Mouse (Mus musculus) lung, embryonic 15.5 days (tissue): Measurements from ENCODE around the gene Tmem116. TPM values are rescaled to one million over a fixed set of nuclear protein-coding genes. Genes with fewer than 3 reads are reported as not detected.

ENCODE experiments used
- ATAC-seq: fragments of 200-750 bp; cut with Nextera tagmentation; 2 replicates; pipeline ENCODE4 v1.8.0; 2017; ENCODE audit warnings: moderate number of reproducible peaks, borderline replicate concordance; ENCODE audit not compliant: low FRiP score, low TSS enrichment; ENCODE audit errors: extremely low read depth
- H3K27ac ChIP-seq: fragments of 300-500 bp; sonication (generic); 2 replicates; pipeline ENCODE4 v1.5.1; 2015; ENCODE audit warnings: moderate library complexity, mild to moderate bottlenecking, inconsistent platforms
- H3K27me3 ChIP-seq: fragments of 300-500 bp; sonication (generic); 2 replicates; pipeline ENCODE4 v1.6.1; 2015; ENCODE audit warnings: inconsistent platforms
- H3K36me3 ChIP-seq: fragments of 300-500 bp; sonication (generic); 2 replicates; pipeline ENCODE4 v1.6.1; 2015; ENCODE audit warnings: inconsistent platforms
- H3K4me1 ChIP-seq: fragments of 300-500 bp; sonication (generic); 2 replicates; pipeline ENCODE4 v1.6.1; 2015; ENCODE audit warnings: inconsistent platforms
- H3K4me2 ChIP-seq: fragments of 300-500 bp; sonication (generic); 2 replicates; pipeline ENCODE4 v1.6.1; 2015; ENCODE audit warnings: inconsistent platforms, mild to moderate bottlenecking, moderate library complexity
- H3K4me3 ChIP-seq: fragments of 300-500 bp; sonication (generic); 2 replicates; pipeline ENCODE4 v1.5.1; 2015; ENCODE audit warnings: mild to moderate bottlenecking, inconsistent platforms
- H3K9ac ChIP-seq: fragments of 300-500 bp; sonication (generic); 2 replicates; pipeline ENCODE4 v1.6.1; 2015; ENCODE audit warnings: inconsistent platforms
- H3K9me3 ChIP-seq: fragments of 300-500 bp; sonication (generic); 2 replicates; pipeline ENCODE4 v1.6.1; 2016; ENCODE audit warnings: inconsistent platforms
- WGBS: fragments of 180-500 bp; shearing (Covaris S2); methylation state at CpG from one replicate; pipeline ENCODE4 v1.1.7; 2015; 5-methylcytosine and 5-hydroxymethylcytosine counted together
- polyA plus RNA-seq: library from polyadenylated mRNA; unstranded; fragments of >200 nt; fragmentation: Nextera tagmentation; extraction: Ambion mirVana; gene quantifications from 2 replicates; pipeline ENCODE4 v1.2.1, GENCODE M21; 2015

Gene Tmem116
- polyA plus RNA-seq, 1 experiment from 2014 or later = 2.3 TPM

DNA sequence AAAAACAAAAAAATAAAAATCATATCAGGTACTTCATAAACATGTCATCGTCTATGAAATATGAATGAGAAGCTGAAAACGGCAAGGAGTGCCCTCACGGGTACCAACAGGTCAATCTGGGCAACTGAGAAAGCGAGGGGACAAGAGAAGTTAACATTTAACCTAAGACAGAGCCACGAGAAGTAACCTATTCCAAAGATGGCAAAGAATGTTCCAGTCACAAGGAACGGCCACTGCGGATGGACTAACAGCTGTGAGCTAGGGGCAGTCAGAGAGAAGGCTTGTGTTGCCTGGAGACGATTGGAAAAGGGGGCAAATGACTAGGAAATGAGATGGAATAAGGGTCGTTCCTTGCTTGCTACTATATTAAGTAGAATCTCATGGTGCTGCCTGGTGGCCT lies 1.2 kb upstream of the Tmem116 start:
- WGBS = 77% methylated on average over 9 of the region's 9 CpGs
- no peaks in the 10 kb centered on the region for H3K27me3 ChIP-seq
- H3K36me3 ChIP-seq = peaks cover 38% of the 10 kb centered on the region
- no peak overlapping the region for H3K4me3 ChIP-seq
- no peaks in the 10 kb centered on the region for H3K9me3 ChIP-seq
- ATAC-seq = no peak
- H3K4me1 ChIP-seq = peaks cover 28% of the 10 kb centered on the region
- no peak overlapping the region for H3K27ac ChIP-seq
- no peak overlapping the region for H3K9ac ChIP-seq
- 0 out of 2 replicates have a peak overlapping the region, but pooled peaks have one; percentile 74 for H3K4me2 ChIP-seq

DNA sequence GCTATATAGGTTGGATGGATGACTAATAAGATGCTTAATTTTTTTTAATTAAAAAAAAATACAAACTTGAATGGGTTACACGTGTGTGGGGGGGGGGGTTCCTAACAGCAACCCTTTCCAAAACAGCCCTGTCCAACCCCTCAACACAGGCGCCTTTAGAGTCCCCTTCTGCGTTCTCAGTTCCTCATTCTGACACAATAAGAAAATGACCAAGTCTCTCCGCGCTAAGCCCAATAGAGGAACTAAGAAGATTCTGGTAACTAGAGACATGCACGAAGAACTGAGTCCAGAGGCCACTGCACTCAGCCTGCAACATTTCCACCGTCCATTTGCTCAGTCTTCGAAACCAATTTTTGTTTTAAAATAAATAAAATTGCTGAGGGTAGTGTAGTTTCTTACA lies 490 bp upstream of the Tmem116 start:
- Histone ChIP-seq H3K36me3 (peaks cover 30% of the 10 kb centered on the region), H3K27ac (0 out of 2 replicates have a peak overlapping the region, but pooled peaks have one; percentile 95), H3K4me3 (peak overlapping the region; percentile 90), H3K27me3 (no peaks in the 10 kb centered on the region), H3K4me2 (peak overlapping the region; percentile 74), H3K4me1 (peaks cover 28% of the 10 kb centered on the region), H3K9ac (peak overlapping the region; percentile 95), H3K9me3 (no peaks in the 10 kb centered on the region)
- no peak for ATAC-seq
- 21% methylated on average over 8 of the region's 8 CpGs for whole genome bisulfite sequencing

DNA sequence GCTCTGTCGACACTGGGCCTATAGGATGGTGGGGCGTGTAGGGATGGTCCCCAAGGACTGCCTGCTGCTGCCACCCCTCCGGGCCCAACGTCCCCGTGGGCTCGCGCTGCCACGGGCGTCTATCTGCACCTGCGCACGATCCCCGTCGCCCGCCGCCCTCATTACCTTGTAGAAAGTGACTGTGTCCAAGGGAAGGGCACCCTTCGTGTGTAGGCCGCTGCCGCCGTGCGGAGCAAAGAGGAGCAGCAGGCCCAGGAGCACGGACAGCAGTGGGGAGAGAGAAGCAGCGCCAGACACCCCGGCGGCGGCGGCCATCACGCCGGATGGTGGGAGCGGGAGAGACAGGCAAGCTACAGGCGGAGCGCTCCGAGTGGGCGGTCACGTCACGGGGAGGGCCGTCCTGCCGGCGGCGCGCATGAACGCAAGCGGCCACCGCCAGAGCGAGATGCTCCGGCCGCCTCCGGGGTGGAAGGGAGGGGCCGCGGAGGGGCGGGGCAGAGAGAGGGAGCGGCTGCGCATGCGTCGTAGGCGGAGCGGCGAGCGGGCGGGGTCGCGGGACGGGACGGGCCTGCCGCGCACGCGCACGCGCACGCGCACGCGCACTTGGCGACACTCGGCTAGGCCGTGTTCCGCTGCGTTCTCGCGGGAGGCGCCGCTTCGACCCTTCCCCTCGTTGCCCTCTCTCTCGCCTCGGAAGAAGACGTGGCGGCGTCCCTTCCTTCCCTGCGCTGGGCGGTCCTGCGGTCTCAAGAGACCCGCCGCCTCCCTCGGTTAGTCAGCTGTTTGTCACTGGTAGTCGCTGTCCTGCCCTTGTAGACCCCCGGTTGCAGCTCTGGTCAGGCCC lies 555 bp downstream of the Tmem116 start, which contains the start of gene Erp29:
Erp29 (minus strand) TSS at position 481 of the 844 bp plus-strand sequence.
- WGBS = under 1% methylated on average over 61 of the region's 97 CpGs
- H3K27me3 ChIP-seq = no peaks in the 10 kb centered on the region
- peak within 1 kb of the TSS; percentile 74 for H3K4me2 ChIP-seq
- H3K4me3 ChIP-seq = peak within 1 kb of the TSS; percentile 90
- H3K36me3 ChIP-seq = peaks cover 21% of the 10 kb centered on the region
- no peaks in the 10 kb centered on the region for H3K9me3 ChIP-seq
- H3K9ac ChIP-seq = peak within 1 kb of the TSS; percentile 95
- peak; percentile 95 for ATAC-seq
- peak within 1 kb of the TSS; percentile 95 for H3K27ac ChIP-seq
- peaks cover 28% of the 10 kb centered on the region for H3K4me1 ChIP-seq

DNA sequence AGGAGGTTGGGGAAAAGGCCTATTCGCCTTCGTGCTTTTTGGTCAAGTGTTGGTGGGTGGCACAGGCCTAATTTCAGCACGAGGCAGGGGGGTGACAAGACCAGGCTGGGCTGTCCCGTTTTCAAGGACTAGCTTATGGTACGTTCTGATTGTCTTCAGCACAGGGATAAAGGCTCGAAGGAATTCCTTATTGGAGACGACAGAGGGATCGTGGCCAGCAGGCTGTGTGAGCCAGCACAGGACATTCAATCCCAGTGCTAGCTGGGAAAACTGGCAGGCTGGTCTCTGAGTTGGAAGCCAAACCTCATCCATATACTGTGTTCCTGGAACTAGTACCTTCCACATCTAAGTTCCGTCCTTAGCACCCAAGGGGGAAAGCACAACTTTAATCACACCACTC lies 1.2 kb downstream of the Tmem116 start:
- WGBS = 4% methylated on average over 9 of the region's 9 CpGs
- Histone ChIP-seq H3K9me3 (no peaks in the 10 kb centered on the region), H3K4me1 (peaks cover 28% of the 10 kb centered on the region), H3K4me2 (peak overlapping the region; percentile 74), H3K9ac (peak overlapping the region; percentile 95), H3K36me3 (peaks cover 15% of the 10 kb centered on the region), H3K4me3 (peak overlapping the region; percentile 90), H3K27ac (peak overlapping the region; percentile 95), H3K27me3 (no peaks in the 10 kb centered on the region)
- peak; percentile 25; the same call in 1 of the 2 replicates for ATAC-seq

DNA sequence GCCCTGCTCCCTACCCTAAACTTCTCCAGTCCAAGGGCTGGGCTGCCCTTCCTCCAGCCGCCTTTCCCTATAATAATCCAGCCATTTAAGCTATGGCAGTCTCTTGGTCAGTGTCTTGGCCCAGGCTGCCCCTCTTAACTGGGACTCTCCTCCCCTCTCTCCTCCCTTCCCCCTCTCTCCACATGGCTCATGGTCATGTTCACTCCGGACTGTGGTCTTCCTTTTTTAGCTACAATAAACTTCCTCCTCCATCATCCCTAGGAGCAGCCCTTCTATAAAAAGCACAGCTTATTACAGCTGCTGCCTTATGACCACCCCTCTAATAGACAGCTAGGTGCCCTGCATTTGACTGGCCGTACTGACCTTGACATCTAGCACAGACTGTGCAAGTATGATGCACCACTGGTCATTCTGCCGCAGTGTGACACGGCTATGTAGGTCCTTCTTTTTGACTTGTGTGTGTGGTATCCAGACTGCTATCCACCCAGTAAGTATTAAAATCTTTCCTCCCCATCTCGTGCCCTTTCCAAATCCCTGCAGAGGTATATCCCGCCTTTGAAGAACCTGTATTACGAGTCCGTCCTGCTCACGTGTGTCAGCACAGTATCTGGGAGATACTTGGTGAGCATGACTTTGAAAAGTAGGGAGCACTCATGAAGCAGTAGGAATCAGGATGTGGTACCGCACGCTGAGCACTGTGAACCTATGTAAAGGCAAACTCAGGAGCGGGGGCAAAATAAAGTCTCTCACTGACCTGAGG lies 2.2 kb downstream of the Tmem116 start:
- Histone ChIP-seq H3K9me3 (no peaks in the 10 kb centered on the region), H3K27me3 (no peaks in the 10 kb centered on the region), H3K36me3 (peaks cover 6% of the 10 kb centered on the region; the same call in 1 of the 2 replicates), H3K4me3 (0 out of 2 replicates have a peak overlapping the region, but pooled peaks have one; percentile 90), H3K27ac (peak overlapping the region; percentile 95), H3K4me2 (peak overlapping the region; percentile 74; the same call in 1 of the 2 replicates), H3K4me1 (peaks cover 28% of the 10 kb centered on the region), H3K9ac (peak overlapping the region; percentile 95; the same call in 1 of the 2 replicates)
- ATAC-seq = no peak
- WGBS = 70% methylated on average over 13 of the region's 13 CpGs

GRCm38 (mm10) chr5:121454503-121454782 lies 2.8 kb downstream of the Tmem116 start:
- Histone ChIP-seq H3K27ac (peak overlapping the region; percentile 95), H3K36me3 (peaks cover 3% of the 10 kb centered on the region; the same call in 1 of the 2 replicates), H3K4me2 (no peak overlapping the region), H3K9me3 (no peaks in the 10 kb centered on the region), H3K27me3 (no peaks in the 10 kb centered on the region), H3K4me1 (peaks cover 28% of the 10 kb centered on the region), H3K4me3 (no peak overlapping the region), H3K9ac (no peak overlapping the region)
- WGBS = 64% methylated on average over 3 of the region's 3 CpGs
- no peak for ATAC-seq

DNA sequence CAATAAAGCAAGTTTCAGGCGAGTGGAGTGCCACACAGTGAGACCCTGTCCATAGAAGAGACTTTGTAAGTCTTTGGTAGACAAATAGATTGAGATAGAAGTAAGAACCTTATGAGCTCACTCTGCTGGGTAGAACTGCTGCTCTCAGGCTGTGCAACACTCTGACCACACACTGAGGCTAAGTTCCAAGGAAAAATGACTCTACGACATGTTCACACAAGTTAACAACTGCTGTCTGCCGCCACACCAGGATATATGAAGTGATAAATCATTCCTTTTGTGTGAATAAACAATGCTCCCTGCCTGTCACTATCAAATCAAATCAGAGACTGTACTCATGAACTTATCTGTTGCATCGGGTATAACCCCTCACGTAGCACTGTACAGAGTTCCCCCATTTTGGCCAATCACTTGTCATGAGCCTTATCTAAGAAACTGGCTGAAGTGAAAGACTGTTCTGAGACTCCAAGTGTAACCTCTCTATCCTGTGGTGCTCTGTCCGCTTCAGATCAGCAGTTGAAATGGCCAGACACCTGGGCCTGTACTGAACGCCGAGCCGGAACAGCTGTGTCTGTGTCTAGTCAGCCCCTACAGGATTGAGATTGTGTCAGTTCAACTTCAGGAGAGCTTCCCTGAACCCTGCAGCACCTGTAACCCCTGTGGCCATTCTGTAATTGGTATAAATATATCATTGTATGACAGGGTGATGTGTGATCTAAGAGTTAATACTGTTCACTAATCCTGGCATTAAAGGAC lies 4.0 kb downstream of the Tmem116 start:
- no peak overlapping the region for H3K27ac ChIP-seq
- H3K36me3 ChIP-seq = no peaks in the 10 kb centered on the region

DNA sequence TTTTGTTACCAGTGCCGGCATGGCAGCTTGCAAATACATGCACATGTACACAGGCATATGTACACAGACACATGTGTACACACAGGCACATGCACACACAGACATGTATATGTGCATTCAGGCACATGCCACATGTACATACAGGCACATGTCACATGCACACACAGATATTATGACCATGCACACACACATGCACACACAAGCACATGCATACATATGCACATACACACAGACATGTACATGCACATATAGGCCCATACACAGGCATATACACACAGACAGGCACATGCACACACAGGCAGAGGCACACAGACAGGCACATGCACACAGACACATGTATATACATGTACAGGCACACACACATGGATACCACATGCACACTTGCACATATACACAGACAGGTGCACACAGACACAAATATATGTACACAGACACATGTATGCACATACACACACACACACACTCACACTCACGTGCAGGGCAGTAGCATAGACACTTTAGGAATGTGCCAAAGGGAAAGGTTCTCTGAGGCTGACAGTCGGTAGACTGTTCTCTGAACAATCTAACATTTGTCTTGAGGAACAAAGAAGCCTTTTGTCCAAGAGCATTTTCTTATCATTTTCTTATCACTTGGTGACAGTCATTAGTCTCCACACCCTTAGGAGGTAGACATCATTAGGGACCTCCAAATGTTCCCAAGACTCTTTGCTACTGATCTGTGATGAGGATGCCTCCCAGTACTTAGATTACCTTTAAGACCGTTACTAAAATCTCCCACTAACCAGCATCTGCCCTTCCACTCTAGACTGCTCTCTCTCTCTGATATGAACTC lies 9.9 kb downstream of the Tmem116 start:
- no peak for ATAC-seq
- H3K9me3 ChIP-seq = no peaks in the 10 kb centered on the region
- no peaks in the 10 kb centered on the region; the same call in 1 of the 2 replicates for H3K4me1 ChIP-seq
- H3K4me2 ChIP-seq = no peak overlapping the region
- no peak overlapping the region for H3K4me3 ChIP-seq
- no peak overlapping the region for H3K9ac ChIP-seq
- no peaks in the 10 kb centered on the region for H3K27me3 ChIP-seq
- WGBS = 35% methylated on average over 4 of the region's 4 CpGs
- no peak overlapping the region for H3K27ac ChIP-seq
- no peaks in the 10 kb centered on the region for H3K36me3 ChIP-seq

More for the DNA sequence above, 4.0 kb downstream of the Tmem116 start:
- WGBS = 47% methylated on average over 9 of the region's 9 CpGs
- no peaks in the 10 kb centered on the region for H3K27me3 ChIP-seq
- no peak overlapping the region for H3K4me3 ChIP-seq
- no peak overlapping the region for H3K9ac ChIP-seq
- no peaks in the 10 kb centered on the region for H3K9me3 ChIP-seq
- no peak overlapping the region for H3K4me2 ChIP-seq
- peaks cover 26% of the 10 kb centered on the region for H3K4me1 ChIP-seq
- no peak for ATAC-seq

DNA sequence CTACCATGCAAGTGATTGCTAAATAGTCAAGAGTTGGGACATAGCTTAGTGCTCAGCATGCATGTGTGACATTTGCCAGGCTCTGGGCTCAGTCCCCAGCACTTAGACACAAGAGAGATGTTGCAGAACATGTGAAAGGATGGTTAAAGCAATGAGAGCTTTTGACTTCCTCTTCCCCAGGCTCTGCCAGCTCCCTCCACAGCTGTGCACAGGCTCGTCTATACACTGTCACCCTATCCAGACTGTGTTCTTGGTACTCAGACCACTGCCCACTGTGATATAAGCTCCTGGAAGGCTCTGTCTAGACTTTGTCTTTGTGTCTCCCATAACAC lies 10.4 kb downstream of the Tmem116 start:
- Histone ChIP-seq H3K4me2 (no peak overlapping the region), H3K36me3 (no peaks in the 10 kb centered on the region), H3K9me3 (no peaks in the 10 kb centered on the region), H3K27me3 (no peaks in the 10 kb centered on the region), H3K4me1 (no peaks in the 10 kb centered on the region; the same call in 1 of the 2 replicates), H3K27ac (no peak overlapping the region), H3K4me3 (no peak overlapping the region), H3K9ac (no peak overlapping the region)
- no peak for ATAC-seq
- WGBS = 14% methylated on average over 1 of the region's 1 CpGs

- no peak overlapping the region for H3K4me2 ChIP-seq
- H3K4me1 ChIP-seq = no peaks in the 10 kb centered on the region; the same call in 1 of the 2 replicates
- no peaks in the 10 kb centered on the region for H3K27me3 ChIP-seq
- no peak overlapping the region for H3K27ac ChIP-seq
- no peak overlapping the region for H3K4me3 ChIP-seq
- H3K9ac ChIP-seq = no peak overlapping the region
- no peaks in the 10 kb centered on the region for H3K9me3 ChIP-seq
- no peaks in the 10 kb centered on the region for H3K36me3 ChIP-seq
- 44% methylated on average over 5 of the region's 5 CpGs for WGBS
- no peak for ATAC-seq
Measured at GRCm38 (mm10) chr5:121462967-121463366, 11.3 kb downstream of the Tmem116 start.
